In the genomic region with DNA sequence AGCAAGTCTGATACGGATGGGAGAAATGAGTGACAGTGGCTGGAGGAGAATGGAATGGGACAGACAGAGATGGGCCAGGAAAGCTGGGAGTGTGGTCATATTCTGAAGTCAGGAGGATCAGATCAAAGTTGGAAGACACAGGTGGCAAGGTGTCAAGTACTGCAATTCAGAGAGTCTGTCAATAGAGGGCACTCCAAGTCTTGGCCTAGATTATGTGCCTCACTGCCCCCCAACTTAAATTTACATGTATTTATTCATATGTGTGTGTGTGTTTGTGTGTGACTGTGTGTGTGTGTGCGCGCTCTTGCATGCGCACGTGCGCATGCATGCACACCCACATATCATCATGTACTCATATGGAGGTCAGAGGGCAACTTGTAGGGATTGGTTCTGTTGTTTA, we compare ENCODE assay signal across 8 mouse cellular contexts.
DNase-seq lines count a peak whose midpoint lies in the region; ATAC-seq and TF ChIP-seq lines count a peak whose summit lies in the region.

No protein-coding gene starts in this region.

- H3K36me3 ChIP-seq in hindbrain, embryonic 10.5 days, result no peaks in the 10 kb centered on the region
- no peaks in the 10 kb centered on the region for H3K36me3 ChIP-seq in hindbrain, embryonic 16.5 days (ENCODE audit: control insufficient read depth, insufficient read depth, low read length)
- no peaks in the 10 kb centered on the region for H3K36me3 ChIP-seq in heart, postnatal 0 days (replicated peaks; ENCODE audit: control insufficient read depth, insufficient read depth, low read length)

- no peak overlapping the region for H3K27ac ChIP-seq in hindbrain, embryonic 10.5 days
- no peak overlapping the region for H3K27ac ChIP-seq in hindbrain, embryonic 16.5 days (ENCODE audit: low read depth, low read length)
- H3K27ac ChIP-seq in heart, postnatal 0 days (ENCODE audit: low read depth), result no peak overlapping the region; the same call in 1 of the 2 replicates

- ATAC-seq in hindbrain, embryonic 16.5 days, result no peak
- ATAC-seq in heart, postnatal 0 days (ENCODE audit: insufficient read depth, low read depth), result peak; percentile 47; the same call in 1 of the 2 replicates
- ATAC-seq in erythroblast, adult 5-6 weeks (replicated peaks; ENCODE audit: low FRiP score, poor library complexity, severe bottlenecking), result no peak

- H3K4me2 ChIP-seq in hindbrain, embryonic 16.5 days (ENCODE audit: low read length), result no peak overlapping the region
- no peak overlapping the region for H3K4me2 ChIP-seq in heart, postnatal 0 days (ENCODE audit: low read depth, low read length)

- no peak for TF ChIP-seq EP300 in heart, postnatal 0 days (IDR thresholded peaks at IDR 0.05; ENCODE audit: low read depth)

- H3K9me3 ChIP-seq in hindbrain, embryonic 10.5 days, result no peaks in the 10 kb centered on the region
- no peaks in the 10 kb centered on the region for H3K9me3 ChIP-seq in hindbrain, embryonic 16.5 days (ENCODE audit: control insufficient read depth, low read length)
- no peaks in the 10 kb centered on the region for H3K9me3 ChIP-seq in heart, postnatal 0 days (replicated peaks; ENCODE audit: control insufficient read depth, low read length)

- H3K9ac ChIP-seq in hindbrain, embryonic 16.5 days (ENCODE audit: low read depth, low read length), result no peak overlapping the region
- H3K9ac ChIP-seq in heart, postnatal 0 days (replicated peaks; ENCODE audit: low read depth, low read length), result no peak overlapping the region

- peak; percentile 12 for DNase-seq in hindbrain, embryonic 10.5 days (ENCODE audit: low spot score)
- DNase-seq in ES-CJ7 (ENCODE audit: low read depth, low spot score), result peak; percentile 54
- DNase-seq in cerebellum, postnatal 10 days, result peak; percentile 39 to 67
- DNase-seq in heart, postnatal 0 days (ENCODE audit: low spot score), result peak; percentile 64
- peak; percentile 29 to 41 for DNase-seq in kidney, postnatal 36 days
- peak; percentile 31 for DNase-seq in mesoderm, embryonic 11.5 days (ENCODE audit: low read depth, low spot score)

- H3K27me3 ChIP-seq in hindbrain, embryonic 10.5 days (ENCODE audit: insufficient read depth, poor library complexity, severe bottlenecking), result no peaks in the 10 kb centered on the region
- H3K27me3 ChIP-seq in hindbrain, embryonic 16.5 days (replicated peaks; ENCODE audit: control insufficient read depth, insufficient read depth, low read length), result no peaks in the 10 kb centered on the region
- no peaks in the 10 kb centered on the region for H3K27me3 ChIP-seq in heart, postnatal 0 days (ENCODE audit: control insufficient read depth, insufficient read depth, low read length)

- H3K4me3 ChIP-seq in hindbrain, embryonic 10.5 days, result no peak overlapping the region
- H3K4me3 ChIP-seq in hindbrain, embryonic 16.5 days (ENCODE audit: low read length), result no peak overlapping the region
- no peak overlapping the region for H3K4me3 ChIP-seq in heart, postnatal 0 days (ENCODE audit: low read depth, low read length)

- peaks cover 7% of the 10 kb centered on the region; the same call in 1 of the 2 replicates for H3K4me1 ChIP-seq in hindbrain, embryonic 10.5 days (replicated peaks)
- no peaks in the 10 kb centered on the region for H3K4me1 ChIP-seq in hindbrain, embryonic 16.5 days (ENCODE audit: control insufficient read depth, insufficient read depth, low read depth, low read length)
- 0 out of 2 replicates have a peak, but pooled peaks cover 4% of the 10 kb centered on the region for H3K4me1 ChIP-seq in heart, postnatal 0 days (ENCODE audit: control insufficient read depth, insufficient read depth)

- WGBS in hindbrain, embryonic 10.5 days, result 53% methylated on average over 6 of the region's 6 CpGs
- 50% methylated on average over 6 of the region's 6 CpGs for WGBS in hindbrain, embryonic 16.5 days
- 47% methylated on average over 6 of the region's 6 CpGs for WGBS in heart, postnatal 0 days

- TF ChIP-seq CTCF in heart, postnatal 0 days (IDR thresholded peaks at IDR 0.05; ENCODE audit: low read depth), result peak; percentile 70

Comparison
In these comparisons a context has a peak if more than half of its experiments do, and no peak if none do; other contexts are left out.
1. DNase-seq: peak in every context shown above with its lines; median percentile 64 in heart, postnatal 0 days; 54 in ES-CJ7; 53 in cerebellum, postnatal 10 days; 35 in kidney, postnatal 36 days; 31 in mesoderm, embryonic 11.5 days; 12 in hindbrain, embryonic 10.5 days.